Mouse (Mus musculus) mammary gland, adult 2 months (tissue): ENCODE measurements around the gene Duox2. TPM values are rescaled to one million over a fixed set of nuclear protein-coding genes. Genes with fewer than 3 reads are reported as not detected.

ENCODE experiments used
- polyA plus RNA-seq: library from polyadenylated mRNA; depleted of rRNA; stranded (reverse); fragments of >200 nt; gene quantifications from 2 replicates; pipeline ENCODE4 v1.2.3, GENCODE M21; 2012; ENCODE audit warnings: low replicate concordance; rRNA removed

The Duox2 gene
- 0.70 and 1.9 TPM in 2 replicates for polyA plus RNA-seq

GRCm38 (mm10) chr2:122298096-122298499 is at the start of gene Duox2:
Gene Duox2 (minus strand): TSS chr2:122298449.

GRCm38 (mm10) chr2:122315372-122315771 is 17.1 kb upstream of the Duox2 start, which contains the start of gene Duox1:
Gene Duox1 (plus strand): TSS chr2:122315672.

GRCm38 (mm10) chr2:122313536-122313935 is 15.3 kb upstream of the Duox2 start, which contains the start of gene Duoxa1:
Gene Duoxa1 (minus strand): TSS chr2:122313730.

DNA sequence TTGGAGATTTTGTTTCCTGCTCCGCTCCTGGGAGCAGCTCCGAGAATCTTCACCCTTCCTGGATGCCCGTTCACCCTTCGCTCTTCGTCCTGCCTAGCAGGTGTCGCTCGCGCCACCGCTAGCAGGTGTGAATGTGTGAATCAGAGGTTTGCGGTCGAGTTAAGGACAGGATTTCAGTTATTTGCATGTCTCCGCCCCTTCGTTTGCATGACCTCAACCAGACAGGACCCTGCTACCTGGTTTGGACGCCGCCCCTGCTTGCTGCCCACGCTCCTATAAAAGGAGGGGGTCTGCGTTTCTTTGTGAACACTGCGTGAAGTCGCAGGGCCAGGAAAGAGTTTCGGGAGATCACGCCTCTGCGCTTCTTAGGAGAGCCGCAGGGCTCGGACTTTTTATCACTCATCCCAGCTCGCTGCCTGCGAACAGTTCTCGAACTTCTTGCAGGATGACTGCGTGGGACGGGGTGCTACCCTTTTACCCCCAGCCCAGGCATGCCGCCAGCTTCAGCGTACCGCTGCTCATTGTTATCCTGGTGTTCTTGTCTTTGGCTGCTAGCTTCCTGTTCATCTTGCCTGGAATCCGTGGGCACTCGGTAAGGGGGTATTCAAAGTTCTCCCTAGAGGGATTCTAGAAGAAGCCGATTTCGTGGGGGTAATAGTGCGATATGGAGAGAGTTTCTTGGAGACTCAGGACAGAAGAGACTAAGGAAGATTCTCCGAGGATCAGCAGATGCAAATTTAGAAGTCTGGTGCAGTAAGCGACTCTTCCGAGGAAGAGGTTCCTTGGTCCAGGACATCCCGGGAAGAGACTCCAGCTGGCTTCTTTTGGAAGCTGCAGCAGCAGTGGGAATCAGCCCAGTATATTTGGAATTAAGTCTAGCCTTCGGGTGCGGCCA is 594 bp upstream of the Duox2 start, which contains the start of gene Duoxa2:
TSS of gene Duoxa2 (plus strand) at position 305 of the 895 bp plus-strand sequence.

GRCm38 (mm10) chr2:122234611-122235288 is 63.5 kb downstream of the Duox2 start, which contains the start of gene Sord:
Gene Sord (plus strand): TSS chr2:122234749.

Other genes starting within 250 kb of the Duox2 start
- 8.4 and 10.7 TPM in 2 replicates for gene Spg11, start 180.1 kb downstream of the Duox2 start, polyA plus RNA-seq
- gene B2m, start 150.8 kb downstream of the Duox2 start, polyA plus RNA-seq = 1,914 and 2,183 TPM in 2 replicates
- gene Trim69, start 137.7 kb downstream of the Duox2 start, polyA plus RNA-seq = 0.10 and 0.11 TPM in 2 replicates
- not detected in 2 replicates for gene Patl2, start 112.3 kb downstream of the Duox2 start, polyA plus RNA-seq
- not detected in 2 replicates for gene Terb2, start 112.2 kb downstream of the Duox2 start, polyA plus RNA-seq
- gene Sord, start 63.7 kb downstream of the Duox2 start, polyA plus RNA-seq = 12.8 and 27.6 TPM in 2 replicates
- gene Duoxa2, start 451 bp upstream of the Duox2 start, polyA plus RNA-seq = 0.55 and 1.3 TPM in 2 replicates
- gene Duoxa1, start 15.3 kb upstream of the Duox2 start, polyA plus RNA-seq = 17.6 and 23.6 TPM in 2 replicates
- 2.5 and 4.1 TPM in 2 replicates for gene Duox1, start 17.2 kb upstream of the Duox2 start, polyA plus RNA-seq
- 15.7 and 16.7 TPM in 2 replicates for gene Shf, start 70.7 kb upstream of the Duox2 start, polyA plus RNA-seq
- 13.1 and 28.3 TPM in 2 replicates for gene Slc28a2, start 128.0 kb upstream of the Duox2 start, polyA plus RNA-seq
- gene Gm14085, start 186.5 kb upstream of the Duox2 start, polyA plus RNA-seq = 2.0 and 3.1 TPM in 2 replicates